Mouse (Mus musculus) spleen, adult 2 months (tissue): ENCODE data around the gene Nrxn3. TPM values are rescaled to one million over a fixed set of nuclear protein-coding genes. Genes with fewer than 3 reads are reported as not detected.

Experiments
- DNase-seq, 2 experiments: peaks; one replicate each; pipeline versions ENCODE4 v3.0.0 to v3.0.0-alpha.2; 2012 to 2021; ENCODE audit warnings: low spot score in 2 of 2, low read depth in 1 of 2
- H3K27ac ChIP-seq: fragments of 200-500 bp; 2 replicates; pipeline ENCODE4 v1.5.1; 2012; ENCODE audit warnings: low read length, inconsistent platforms; ENCODE audit not compliant: insufficient read depth
- H3K27me3 ChIP-seq: fragments of 200-500 bp; 2 replicates; pipeline ENCODE4 v1.6.1; 2012; ENCODE audit warnings: mild to moderate bottlenecking, moderate library complexity, low read length, inconsistent platforms; ENCODE audit not compliant: control insufficient read depth, insufficient read depth
- H3K36me3 ChIP-seq: fragments of 200-500 bp; 2 replicates; pipeline ENCODE4 v1.6.1; 2012; ENCODE audit warnings: mild to moderate bottlenecking, low read length, inconsistent platforms; ENCODE audit not compliant: control insufficient read depth, insufficient read depth
- H3K4me1 ChIP-seq: fragments of 200-500 bp; 2 replicates; pipeline ENCODE4 v1.6.1; 2011; ENCODE audit warnings: inconsistent platforms; ENCODE audit not compliant: control insufficient read depth, insufficient read depth, insufficient read length
- H3K4me3 ChIP-seq: fragments of 200-500 bp; 2 replicates; pipeline ENCODE4 v1.5.1; 2011; ENCODE audit warnings: mild to moderate bottlenecking, inconsistent platforms; ENCODE audit not compliant: insufficient read depth, insufficient read length; ENCODE audit errors: extremely low read depth
- CTCF ChIP-seq: fragments of 200-500 bp; IDR thresholded peaks from 2 replicates; pipeline ENCODE4 v1.5.1; 2011; ENCODE audit warnings: mild to moderate bottlenecking, inconsistent platforms; ENCODE audit not compliant: insufficient read depth, insufficient read length, insufficient replicate concordance; ENCODE audit errors: extremely low read depth
- POLR2A ChIP-seq: fragments of 200-500 bp; IDR thresholded peaks from 2 replicates; pipeline ENCODE4 v1.6.1; 2011; ENCODE audit warnings: low read depth, low read length, inconsistent platforms
- WGBS: fragments of 180-500 bp; shearing (Covaris S2); methylation state at CpG from one replicate; pipeline ENCODE4 v1.1.7; 2018; 5-methylcytosine and 5-hydroxymethylcytosine counted together
- polyA plus RNA-seq: library from polyadenylated mRNA; depleted of rRNA; stranded (reverse); fragments of >200 nt; gene quantifications from 2 replicates; pipeline ENCODE4 v1.2.3, GENCODE M21; 2012

The Nrxn3 gene
- polyA plus RNA-seq, 1 experiment = not detected

GRCm38 (mm10) chr12:88726316-88726715, 3.6 kb downstream of the Nrxn3 start:
- no peak for DNase-seq
- Histone ChIP-seq H3K27ac (no peak overlapping the region), H3K36me3 (no peaks in the 10 kb centered on the region), H3K4me1 (no peaks in the 10 kb centered on the region), H3K4me3 (no peak overlapping the region), H3K27me3 (no peaks in the 10 kb centered on the region)
- 95% methylated on average over 13 of the region's 13 CpGs for WGBS
- TF ChIP-seq CTCF (no peak), POLR2A (no peak)

- no peaks in the 10 kb centered on the region for H3K4me1 ChIP-seq
- no peak overlapping the region for H3K4me3 ChIP-seq
- no peaks in the 10 kb centered on the region for H3K36me3 ChIP-seq
- no peak for DNase-seq
- no peak overlapping the region for H3K27ac ChIP-seq
- TF ChIP-seq POLR2A (no peak), CTCF (no peak)
- whole genome bisulfite sequencing = 87% methylated on average over 6 of the region's 6 CpGs
- H3K27me3 ChIP-seq = no peaks in the 10 kb centered on the region
Measured at GRCm38 (mm10) chr12:88726755-88727154, 4.1 kb downstream of the Nrxn3 start.

- WGBS = 41% methylated on average over 2 of the region's 2 CpGs
- H3K4me1 ChIP-seq = no peaks in the 10 kb centered on the region
Measured at GRCm38 (mm10) chr12:88730720-88731119, 8.0 kb downstream of the Nrxn3 start.

GRCm38 (mm10) chr12:88735045-88735444, 12.4 kb downstream of the Nrxn3 start:
- 75% methylated on average over 1 of the region's 1 CpGs for WGBS
- Histone ChIP-seq H3K27me3 (no peaks in the 10 kb centered on the region), H3K27ac (no peak overlapping the region), H3K4me1 (no peaks in the 10 kb centered on the region), H3K4me3 (no peak overlapping the region), H3K36me3 (no peaks in the 10 kb centered on the region)
- no peak for DNase-seq
- TF ChIP-seq POLR2A (no peak), CTCF (no peak)

More at GRCm38 (mm10) chr12:88730720-88731119, 8.0 kb downstream of the Nrxn3 start:
- DNase-seq = no peak
- Histone ChIP-seq H3K27me3 (no peaks in the 10 kb centered on the region), H3K4me3 (no peak overlapping the region), H3K36me3 (no peaks in the 10 kb centered on the region), H3K27ac (no peak overlapping the region)
- no peak for TF ChIP-seq CTCF
- TF ChIP-seq POLR2A = no peak

GRCm38 (mm10) chr12:88737081-88737480, 14.4 kb downstream of the Nrxn3 start:
- Histone ChIP-seq H3K27me3 (no peaks in the 10 kb centered on the region), H3K4me3 (no peak overlapping the region), H3K4me1 (no peaks in the 10 kb centered on the region), H3K27ac (no peak overlapping the region), H3K36me3 (no peaks in the 10 kb centered on the region)
- 70% methylated on average over 4 of the region's 4 CpGs for WGBS
- DNase-seq = no peak
- no peak for TF ChIP-seq POLR2A
- no peak for TF ChIP-seq CTCF

- WGBS = 72% methylated on average over 4 of the region's 4 CpGs
- Histone ChIP-seq H3K27me3 (no peaks in the 10 kb centered on the region), H3K4me1 (no peaks in the 10 kb centered on the region), H3K36me3 (no peaks in the 10 kb centered on the region), H3K4me3 (no peak overlapping the region), H3K27ac (no peak overlapping the region)
- no peak for DNase-seq
- no peak for TF ChIP-seq POLR2A
- TF ChIP-seq CTCF = no peak
Measured at GRCm38 (mm10) chr12:88738616-88739015, 15.9 kb downstream of the Nrxn3 start.

- H3K4me1 ChIP-seq = no peaks in the 10 kb centered on the region
- H3K27ac ChIP-seq = no peak overlapping the region
- no peak for DNase-seq
- no peaks in the 10 kb centered on the region for H3K36me3 ChIP-seq
- no peak overlapping the region for H3K4me3 ChIP-seq
- H3K27me3 ChIP-seq = no peaks in the 10 kb centered on the region
- 73% methylated on average over 5 of the region's 5 CpGs for WGBS
- no peak for TF ChIP-seq POLR2A
- TF ChIP-seq CTCF = no peak
Measured at GRCm38 (mm10) chr12:88746788-88747187, 24.1 kb downstream of the Nrxn3 start.
